Mouse (Mus musculus): Measurements from ENCODE around the gene Ubr1.

DNA sequence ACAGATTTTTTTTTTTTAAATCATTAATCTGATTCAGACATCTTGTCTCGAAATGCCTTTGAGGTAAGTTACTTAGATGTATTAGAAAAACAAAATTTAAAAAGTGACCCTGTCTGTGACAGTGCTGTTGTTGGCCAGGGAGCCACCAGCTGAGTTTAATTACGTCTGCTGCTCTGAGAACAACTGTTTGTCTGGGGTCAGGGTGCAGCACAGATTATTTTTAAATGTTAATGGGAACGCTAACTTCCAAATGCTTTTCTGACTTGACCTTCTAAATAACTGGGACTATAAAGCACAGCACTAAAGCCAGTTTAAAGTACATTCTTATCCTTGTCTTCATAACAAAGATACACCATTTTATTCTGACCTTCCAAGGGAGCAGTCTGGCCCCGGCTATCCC, 61.0 kb downstream of the Ubr1 start:
- no peak for TF ChIP-seq GATA1 (IDR thresholded peaks at IDR 0.05; ENCODE audit: borderline replicate concordance, low read length)
- no peak for TF ChIP-seq FLI1 (IDR thresholded peaks at IDR 0.05; ENCODE audit: low read length)
